Mouse (Mus musculus): ENCODE results near the gene Ifi202b.

GRCm38 (mm10) chr1:173953563-173953962 is 29.0 kb downstream of the Ifi202b start:
- TF ChIP-seq CTCF (IDR thresholded peaks at IDR 0.05; ENCODE audit: low read depth) (no peak), EP300 (IDR thresholded peaks at IDR 0.05; ENCODE audit: low read depth) (no peak)

All from liver, postnatal 0 days (tissue).